Mouse (Mus musculus) retina, postnatal 1 day (tissue): ENCODE measurements around the gene Pih1d1.
A peak's percentile ranks its signal among the peaks of the same experiment; 100 is the strongest.
"Not testable (repeated sequence)": the region's sequence is repeated elsewhere in the genome, so short reads cannot be mapped to it uniquely, and the experiment has no call there.

Experiments used
- DNase-seq: peaks from one replicate; pipeline ENCODE4 v3.0.0-alpha.2; 2012

Gene Pih1d1

DNA sequence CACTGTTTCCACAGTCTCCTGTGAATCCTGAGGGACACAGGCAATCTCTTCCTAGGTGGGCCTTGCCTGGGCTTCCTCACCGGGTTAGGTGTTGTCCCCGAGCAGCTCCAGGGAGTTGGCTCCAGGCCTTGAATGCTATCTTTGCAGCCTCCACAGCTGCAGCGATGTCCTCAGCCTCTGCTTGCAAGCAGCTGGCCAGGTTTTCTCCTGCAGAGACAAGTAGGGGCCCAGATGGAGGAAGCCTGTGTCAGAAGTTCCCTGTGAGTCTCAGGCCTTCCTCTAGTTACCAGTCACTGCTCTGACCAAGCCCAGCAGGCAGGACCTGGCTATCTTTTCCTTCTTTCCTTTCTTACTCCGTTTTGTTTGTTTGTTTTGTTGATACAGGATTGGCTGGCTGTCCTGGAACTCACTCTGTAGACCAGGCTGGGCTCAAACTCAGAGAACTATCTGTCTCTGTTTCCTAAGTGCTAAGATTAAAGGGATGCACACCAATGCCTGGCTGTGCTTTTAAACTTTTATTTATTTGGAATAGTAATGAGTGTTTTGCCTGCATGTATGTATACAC, 5.5 kb upstream of the Pih1d1 start:
- DNase-seq: no peak

DNA sequence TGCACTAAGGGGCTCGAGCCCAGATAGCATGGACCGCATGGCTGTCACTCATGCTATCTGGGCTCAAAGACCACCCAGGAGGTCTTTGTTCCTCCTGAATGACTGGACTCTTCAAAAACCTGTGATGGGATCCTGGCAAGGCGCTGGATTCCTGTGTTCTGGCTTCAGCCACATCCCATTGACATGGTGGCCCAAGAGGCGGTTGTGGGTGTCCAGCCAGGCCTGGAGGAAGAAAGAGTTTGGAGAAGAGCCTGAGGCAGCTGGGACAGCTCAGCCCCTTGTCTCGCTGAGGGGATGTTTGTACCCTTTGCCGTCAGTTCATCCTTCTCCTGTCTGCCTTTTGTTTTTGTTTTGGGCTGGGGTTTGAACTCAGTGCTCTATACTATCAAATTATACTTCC, 4.6 kb upstream of the Pih1d1 start:
- DNase-seq: no peak

GRCm38 (mm10) chr7:45150321-45150720, 3.8 kb upstream of the Pih1d1 start:
- DNase-seq: peak; percentile 23

DNA sequence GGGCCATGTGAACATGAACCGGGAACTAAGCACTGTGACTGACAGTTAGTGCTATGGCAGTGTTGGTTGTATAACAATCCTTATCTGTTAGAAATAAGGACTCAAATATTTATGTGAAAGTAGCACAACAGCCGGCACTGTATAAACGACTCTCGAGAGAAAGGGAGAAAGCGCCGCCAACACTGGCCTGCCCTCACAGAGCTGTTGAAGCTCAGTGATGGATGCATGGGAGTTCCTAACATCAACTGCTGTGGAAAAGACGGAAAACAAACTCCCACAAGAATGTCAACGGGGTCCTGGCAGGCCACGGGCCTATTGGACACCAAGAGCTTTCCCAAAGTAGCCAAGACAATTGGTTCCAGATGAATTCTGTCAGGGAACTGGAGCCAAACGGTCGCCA, 2.8 kb upstream of the Pih1d1 start:
- DNase-seq: no peak

DNA sequence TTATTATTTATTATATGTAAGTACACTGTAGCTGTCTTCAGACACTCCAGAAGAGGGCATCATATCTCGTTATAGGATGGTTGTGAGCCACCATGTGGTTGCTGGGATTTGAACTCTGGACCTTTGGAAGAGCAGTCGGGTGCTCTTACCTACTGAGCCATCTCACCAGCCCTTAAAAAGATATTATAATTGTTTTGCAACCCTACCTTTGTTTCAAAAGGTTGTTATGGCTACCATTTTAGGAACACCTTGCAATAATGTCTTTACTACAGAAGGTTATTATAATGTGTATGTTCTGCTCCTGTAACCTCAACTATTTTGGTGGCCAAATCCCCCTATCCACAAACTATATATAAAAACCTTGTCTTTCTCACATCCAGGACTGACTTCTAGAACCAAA, 1.1 kb upstream of the Pih1d1 start:
- not testable (repeated sequence) for DNase-seq

- no peak for DNase-seq
Measured at GRCm38 (mm10) chr7:45153586-45153985, 517 bp upstream of the Pih1d1 start.

GRCm38 (mm10) chr7:45154993-45155514, 951 bp downstream of the Pih1d1 start:
- DNase-seq: peak; percentile 51

- peak; percentile 12 for DNase-seq
Measured at GRCm38 (mm10) chr7:45155590-45155989, 1.5 kb downstream of the Pih1d1 start.

GRCm38 (mm10) chr7:45156206-45156605, 2.1 kb downstream of the Pih1d1 start:
- DNase-seq: no peak

DNA sequence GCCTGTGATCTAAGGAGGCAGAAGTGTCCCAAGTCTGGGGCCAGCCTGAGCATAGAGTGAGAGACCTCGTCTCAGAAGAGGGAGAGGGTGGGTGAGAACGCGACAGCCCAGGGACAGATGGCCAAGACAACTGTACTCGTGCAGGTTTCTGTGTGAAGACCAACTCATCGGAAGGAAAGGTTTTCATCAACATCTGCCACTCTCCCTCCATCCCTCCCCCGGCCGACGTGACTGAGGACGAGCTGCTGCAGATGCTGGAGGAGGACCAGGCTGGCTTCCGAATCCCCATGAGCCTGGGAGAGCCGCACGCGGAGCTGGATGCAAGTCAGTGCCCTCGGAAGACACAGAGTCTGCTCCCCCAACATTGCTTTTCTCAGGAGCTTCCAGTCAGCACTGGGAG, 3.4 kb downstream of the Pih1d1 start:
- DNase-seq: no peak

DNA sequence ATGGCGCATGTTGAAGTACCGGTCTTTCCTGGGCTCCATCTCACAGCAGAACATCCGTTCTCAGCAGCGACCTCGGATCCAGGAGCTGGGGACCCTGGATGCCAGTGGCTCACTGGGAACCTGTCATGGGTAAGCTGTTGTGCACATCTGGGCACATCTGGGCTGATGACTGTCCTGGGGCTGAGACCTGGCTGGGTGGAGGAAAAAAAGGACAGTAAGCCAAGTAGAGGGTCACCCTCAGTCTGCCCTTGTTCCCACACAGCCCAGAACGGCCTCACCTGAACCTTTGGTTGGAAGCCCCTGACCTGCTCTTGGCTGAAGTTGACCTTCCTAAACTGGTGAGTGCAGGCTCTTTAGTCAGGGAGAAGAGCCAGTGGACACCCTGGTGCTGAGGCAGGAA, 4.9 kb downstream of the Pih1d1 start:
- DNase-seq: no peak

GRCm38 (mm10) chr7:45160316-45160800, 6.3 kb downstream of the Pih1d1 start:
- no peak for DNase-seq

DNA sequence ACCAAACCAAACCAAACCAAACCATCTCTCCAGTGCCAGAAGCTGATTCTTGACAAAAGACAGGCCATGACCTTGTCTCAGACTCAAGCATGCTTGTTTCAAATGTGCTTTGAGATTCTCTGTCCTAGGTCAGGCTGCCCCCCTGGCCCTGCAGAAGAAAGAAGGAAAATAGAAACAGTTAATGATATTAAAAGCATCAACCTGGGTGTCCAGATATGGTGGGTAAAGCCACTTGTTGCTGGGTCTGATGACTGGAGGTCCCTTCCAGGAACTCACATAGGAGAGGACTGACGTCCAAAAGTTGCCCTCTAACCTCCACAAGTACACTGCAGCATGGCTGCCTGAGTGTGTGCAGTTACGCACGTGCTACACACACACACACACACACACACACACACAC, 6.8 kb downstream of the Pih1d1 start:
- no peak for DNase-seq

DNA sequence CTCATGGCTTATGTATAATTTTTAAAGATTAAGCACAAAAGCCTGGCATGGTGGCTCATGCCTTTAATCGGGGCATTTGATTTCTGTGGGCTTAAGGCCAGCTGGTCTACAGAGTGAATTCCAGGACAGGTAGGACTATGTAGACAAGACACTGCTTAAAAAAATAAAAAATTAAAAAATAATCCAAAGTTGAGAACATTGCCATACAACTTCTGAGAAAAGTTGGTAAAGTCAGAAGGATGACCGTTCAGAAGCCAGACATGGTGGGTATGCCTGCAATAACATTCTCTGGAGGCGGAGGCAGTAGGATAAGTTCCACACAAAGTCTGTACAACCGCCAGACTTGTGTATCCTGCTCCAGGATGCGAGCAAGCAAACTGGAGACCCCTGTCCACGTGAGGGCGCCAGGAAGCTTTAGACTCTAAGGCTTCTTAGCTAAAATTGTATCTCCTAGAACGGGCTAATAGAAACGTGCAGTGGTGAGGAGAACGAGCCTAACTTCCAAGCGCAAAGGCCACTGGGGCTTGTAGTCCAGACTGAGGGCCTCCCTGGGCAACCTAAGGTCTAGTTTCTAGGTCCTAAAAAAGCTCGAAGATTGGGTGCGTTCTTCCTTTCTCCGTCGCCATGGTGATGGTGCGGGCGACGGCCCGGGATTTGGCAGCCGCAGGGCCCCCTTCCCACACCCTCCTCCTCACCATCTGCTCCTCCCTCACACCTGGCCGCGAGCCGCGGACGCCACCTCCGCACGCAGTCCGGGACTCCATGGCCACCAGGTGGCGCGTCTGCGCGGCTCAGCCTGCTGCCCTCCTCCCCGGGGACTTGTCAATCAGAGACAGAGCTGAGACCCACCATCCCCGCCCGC, 7.7 kb downstream of the Pih1d1 start:
- peak; percentile 91 for DNase-seq

- no peak for DNase-seq
Measured at GRCm38 (mm10) chr7:45162551-45162950, 8.4 kb downstream of the Pih1d1 start.

GRCm38 (mm10) chr7:45162996-45163615, 9.0 kb downstream of the Pih1d1 start:
- DNase-seq: no peak

GRCm38 (mm10) chr7:45163735-45164490, 9.8 kb downstream of the Pih1d1 start, which contains the start of gene Slc17a7:
Gene Slc17a7, plus strand, starts transcription at chr7:45163949.
- DNase-seq: peak; percentile 63

DNA sequence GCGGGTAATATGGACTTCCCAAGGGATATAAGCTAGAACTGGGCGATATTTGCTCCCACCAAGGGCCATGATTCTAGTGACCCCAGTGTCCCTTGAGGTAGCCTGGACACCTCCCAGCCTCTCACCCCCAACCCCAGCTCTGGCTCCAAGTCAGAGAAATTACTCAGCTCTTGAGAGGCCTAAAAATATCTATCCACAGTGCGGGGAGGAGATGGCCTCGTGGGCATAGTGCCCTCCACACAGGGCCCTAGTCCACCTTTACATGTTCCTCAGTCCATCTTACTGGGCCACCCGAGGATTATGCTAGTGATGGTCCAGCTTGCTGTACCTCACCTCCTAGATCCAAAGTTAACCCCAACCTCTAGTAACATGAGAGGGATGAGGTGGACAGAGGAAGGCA, 10.7 kb downstream of the Pih1d1 start:
- no peak for DNase-seq

DNA sequence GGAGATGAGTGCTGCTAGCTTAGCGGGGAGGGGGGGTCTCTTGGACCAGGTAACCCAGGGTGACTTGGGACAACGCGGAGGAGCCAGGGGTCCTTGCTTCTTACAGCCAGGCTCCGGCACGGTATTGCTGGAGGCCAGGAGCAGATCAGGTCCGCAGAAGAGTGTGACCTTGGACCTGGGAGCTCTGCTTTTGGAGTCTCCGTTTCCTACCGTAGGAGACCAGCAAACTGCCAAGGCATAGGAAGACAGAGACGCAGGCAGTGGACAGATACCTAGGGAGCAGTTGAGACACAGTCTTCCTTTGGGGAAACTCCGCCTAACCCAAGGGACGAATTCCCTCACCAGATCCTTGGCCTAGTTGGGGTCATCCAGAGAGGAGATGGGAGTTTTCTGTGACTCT, 11.6 kb downstream of the Pih1d1 start:
- no peak for DNase-seq

GRCm38 (mm10) chr7:45166950-45167401, 12.9 kb downstream of the Pih1d1 start:
- DNase-seq: no peak

- DNase-seq: peak; percentile 64
Measured at GRCm38 (mm10) chr7:45167761-45168445, 13.8 kb downstream of the Pih1d1 start.

- no peak for DNase-seq
Measured at GRCm38 (mm10) chr7:45168656-45169055, 14.6 kb downstream of the Pih1d1 start.
